Mouse (Mus musculus) ES-E14 (cell line): ENCODE measurements at regions not wholly inside any gene's neighbourhood (a gene's known extent, or its start where the extent isn't known, plus 50 kb on each side); places are given as distances from the start of the nearest gene placed in this dataset.

Experiments
- DNase-seq: peaks from one replicate; pipeline ENCODE4 v3.0.0-alpha.2; 2013; ENCODE audit warnings: low read depth, low spot score
- H3K27ac ChIP-seq: 2 replicates; pipeline ENCODE4 v1.5.1; 2012; ENCODE audit warnings: low read depth, mild to moderate bottlenecking, low read length, moderate library complexity, mixed read lengths; ENCODE audit not compliant: poor library complexity, insufficient read depth, severe bottlenecking
- H3K36me3 ChIP-seq: 2 replicates; pipeline ENCODE4 v1.6.1; 2012; ENCODE audit warnings: mild to moderate bottlenecking, low read length, moderate library complexity, mixed read lengths; ENCODE audit not compliant: control insufficient read depth, poor library complexity, insufficient read depth, severe bottlenecking
- H3K4me1 ChIP-seq, 2 experiments: fragments of 150-350 bp in 1 of 2; sonication (generic) in 1 of 2; 2 replicates each; pipeline ENCODE4 v1.6.1; 2012; ENCODE audit warnings: low read length in 2 of 2, mild to moderate bottlenecking in 1 of 2, mixed read lengths in 1 of 2; ENCODE audit not compliant: control insufficient read depth in 2 of 2, insufficient read depth in 2 of 2, poor library complexity in 1 of 2
- H3K4me3 ChIP-seq, 2 experiments: fragments of 150-350 bp in 1 of 2; sonication (generic) in 1 of 2; 2 replicates each; pipeline ENCODE4 v1.5.1; 2012; ENCODE audit warnings: low read length in 2 of 2, low read depth in 1 of 2, mild to moderate bottlenecking in 1 of 2, mixed read lengths in 1 of 2; ENCODE audit not compliant: insufficient read depth in 1 of 2, poor library complexity in 1 of 2, severe bottlenecking in 1 of 2
- H3K9ac ChIP-seq: 2 replicates; pipeline ENCODE4 v1.6.1; 2012; ENCODE audit warnings: low read depth, mild to moderate bottlenecking, low read length, mixed read lengths; ENCODE audit not compliant: poor library complexity, insufficient read depth, severe bottlenecking
- H3K9me3 ChIP-seq: fragments of 150-350 bp; sonication (generic); 2 replicates; pipeline ENCODE4 v1.6.1; 2012; ENCODE audit warnings: low read depth, mild to moderate bottlenecking, low read length; ENCODE audit not compliant: control insufficient read depth, insufficient read depth
- CHD2 ChIP-seq: IDR thresholded peaks from 2 replicates; pipeline ENCODE4 v1.6.1; 2014; ENCODE audit warnings: mild to moderate bottlenecking, low read depth, low read length, inconsistent platforms
- HCFC1 ChIP-seq: IDR thresholded peaks from 2 replicates; pipeline ENCODE4 v1.6.1; 2012; ENCODE audit warnings: low read length, inconsistent platforms, borderline replicate concordance; ENCODE audit not compliant: insufficient read depth
- MAFK ChIP-seq: IDR thresholded peaks from 2 replicates; pipeline ENCODE4 v1.6.1; 2014; ENCODE audit warnings: mild to moderate bottlenecking, low read depth, low read length, inconsistent platforms; ENCODE audit not compliant: insufficient read depth
- ZC3H11A ChIP-seq: IDR thresholded peaks from 2 replicates; pipeline ENCODE4 v1.6.1; 2012; ENCODE audit warnings: low read depth, mild to moderate bottlenecking, inconsistent platforms, low read length, borderline replicate concordance
- ZNF384 ChIP-seq: IDR thresholded peaks from 2 replicates; pipeline ENCODE4 v1.6.1; 2012; ENCODE audit warnings: low read depth, low read length, inconsistent platforms
- in situ Hi-C, 2 experiments: fragments of 600-800 bp; cut with MboI; formaldehyde crosslinking; loops; one replicate each; pipeline ENCODE4 v1.15.1; 2025; ENCODE audit warnings: low sequenced_read_pairs in 2 of 2, inconsistent platforms in 1 of 2; ENCODE audit not compliant: unreplicated experiment in 2 of 2

- TF ChIP-seq CHD2 (no peak), MAFK (no peak), ZNF384 (no peak), HCFC1 (no peak), ZC3H11A (no peak)
- Histone ChIP-seq H3K4me3 (no peak overlapping the region), H3K27ac (no peak overlapping the region), H3K36me3 (no peaks in the 10 kb centered on the region), H3K9me3 (no peaks in the 10 kb centered on the region), H3K9ac (no peak overlapping the region), H3K4me1 (no peaks in the 10 kb centered on the region)
- no peak for DNase-seq
- in situ Hi-C loops, result no loop called here
Measured at GRCm38 (mm10) chr6:147755750-147756523, 280.3 kb downstream of the Ccdc91 start.

- H3K9me3 ChIP-seq, result no peaks in the 10 kb centered on the region
- no peak overlapping the region for H3K9ac ChIP-seq
- in situ Hi-C loops, result no loop called here
- TF ChIP-seq HCFC1 (no peak), ZNF384 (no peak), ZC3H11A (no peak), MAFK (no peak), CHD2 (no peak)
- H3K27ac ChIP-seq, result no peak overlapping the region
- H3K4me3 ChIP-seq, result no peak overlapping the region
- no peaks in the 10 kb centered on the region for H3K36me3 ChIP-seq
- no peak for DNase-seq
- H3K4me1 ChIP-seq, result no peaks in the 10 kb centered on the region
Measured at GRCm38 (mm10) chr6:147759485-147759884, 283.9 kb downstream of the Ccdc91 start.

GRCm38 (mm10) chr6:147760113-147760512 lies 284.5 kb downstream of the Ccdc91 start:
- DNase-seq, result no peak
- Histone ChIP-seq H3K9me3 (no peaks in the 10 kb centered on the region), H3K9ac (no peak overlapping the region), H3K27ac (no peak overlapping the region), H3K4me3 (no peak overlapping the region), H3K36me3 (no peaks in the 10 kb centered on the region), H3K4me1 (no peaks in the 10 kb centered on the region)
- TF ChIP-seq HCFC1, result no peak
- TF ChIP-seq ZC3H11A, result no peak
- TF ChIP-seq MAFK, result no peak
- TF ChIP-seq ZNF384, result no peak
- TF ChIP-seq CHD2, result no peak
- in situ Hi-C loops, result no loop called here

- in situ Hi-C loops, result no loop called here
- H3K36me3 ChIP-seq, result no peaks in the 10 kb centered on the region
- H3K4me1 ChIP-seq, result no peaks in the 10 kb centered on the region
- H3K9ac ChIP-seq, result no peak overlapping the region
- H3K9me3 ChIP-seq, result no peaks in the 10 kb centered on the region
- TF ChIP-seq HCFC1 (no peak), MAFK (no peak), ZC3H11A (no peak)
- H3K27ac ChIP-seq, result no peak overlapping the region
- no peak for DNase-seq
- no peak overlapping the region for H3K4me3 ChIP-seq
Measured at GRCm38 (mm10) chr6:147765241-147765640, 281.8 kb upstream of the Far2 start.

- no peak for DNase-seq
- Histone ChIP-seq H3K36me3 (no peaks in the 10 kb centered on the region), H3K9me3 (no peaks in the 10 kb centered on the region), H3K27ac (no peak overlapping the region), H3K4me3 (no peak overlapping the region), H3K4me1 (peaks cover 0 to 2% of the 10 kb centered on the region in 2 experiments; a peak in 2 of 4 replicates), H3K9ac (no peak overlapping the region)
- in situ Hi-C loops, result no loop called here
- no peak for TF ChIP-seq MAFK
- TF ChIP-seq ZC3H11A, result no peak
- no peak for TF ChIP-seq CHD2
- no peak for TF ChIP-seq ZNF384
- TF ChIP-seq HCFC1, result no peak
Measured at GRCm38 (mm10) chr6:147769180-147769579, 277.9 kb upstream of the Far2 start.
